Mouse (Mus musculus) gastrocnemius, postnatal 4 days (tissue): ENCODE measurements around the gene Garnl3. TPM values are rescaled to one million over a fixed set of nuclear protein-coding genes. Genes with fewer than 3 reads are reported as not detected.
"Not testable (repeated sequence)": the region's sequence is repeated elsewhere in the genome, so short reads cannot be mapped to it uniquely, and the experiment has no call there.

Experiments used
- DNase-seq, 2 experiments: peaks; one replicate each; pipeline ENCODE4 v3.0.0; 2021 to 2022; ENCODE audit warnings: low spot score in 2 of 2, mixed read lengths in 2 of 2
- total RNA-seq, 2 experiments: library from RNA; stranded (reverse); gene quantifications; 2 replicates each; pipeline ENCODE4 v1.2.3; 2021

Gene Garnl3
- total RNA-seq, 2 experiments from 2014 or later: 7.5 to 8.4 TPM

- DNase-seq: peak in 1 of 2 experiments; percentile 28
Observed at GRCm38 (mm10) chr2:33033281-33033680, 98.2 kb downstream of the Garnl3 start.

GRCm38 (mm10) chr2:33032391-33033062 is 98.9 kb downstream of the Garnl3 start:
- no peak for DNase-seq

DNA sequence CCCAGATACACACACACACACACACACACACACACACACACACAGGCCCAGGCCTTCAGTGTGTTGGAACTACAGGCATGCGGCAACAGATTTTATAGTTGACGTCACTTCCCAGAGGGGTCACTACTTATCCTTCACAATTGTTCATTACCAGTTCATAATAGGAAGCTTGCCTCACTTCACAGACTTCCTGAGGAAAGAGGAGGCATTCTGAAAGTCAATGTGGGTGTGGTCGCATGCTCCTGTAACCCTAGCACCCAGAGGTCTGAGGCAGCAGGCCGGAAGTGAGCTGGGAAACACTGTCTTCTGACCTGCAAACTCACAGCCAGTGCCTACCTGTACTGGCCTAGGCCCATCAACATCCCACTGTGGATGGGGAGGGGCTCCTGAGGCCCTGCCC is 106.4 kb downstream of the Garnl3 start:
- no peak for DNase-seq

- DNase-seq: no peak
Observed at GRCm38 (mm10) chr2:33024564-33024963, 106.9 kb downstream of the Garnl3 start.

GRCm38 (mm10) chr2:33022846-33023245 is 108.6 kb downstream of the Garnl3 start:
- no peak for DNase-seq

DNA sequence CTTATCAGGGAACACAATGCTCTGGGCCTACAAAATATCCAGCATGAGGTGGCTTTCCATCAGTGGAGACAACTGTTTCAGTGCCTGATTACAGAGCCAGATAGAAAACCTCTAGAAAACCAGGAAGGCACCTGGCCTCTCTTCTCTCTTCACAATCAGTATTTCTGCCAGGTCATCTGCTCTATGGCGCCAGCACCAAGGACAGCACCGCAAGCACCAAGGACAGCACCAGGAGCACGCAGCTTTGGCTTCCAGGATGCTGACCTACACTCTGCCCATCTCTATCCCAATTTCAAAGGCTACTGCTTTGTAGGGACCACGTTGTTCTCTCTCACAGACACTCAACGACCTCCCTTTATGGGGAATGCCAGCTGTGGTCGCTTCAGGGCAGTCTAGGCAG is 113.4 kb downstream of the Garnl3 start:
- DNase-seq: peak in 1 of 2 experiments; percentile 53

GRCm38 (mm10) chr2:33017191-33017590 is 114.3 kb downstream of the Garnl3 start:
- DNase-seq: no peak

- DNase-seq: no peak
Observed at GRCm38 (mm10) chr2:33014877-33015276, 116.6 kb downstream of the Garnl3 start.

- DNase-seq: not testable (repeated sequence)
Observed at GRCm38 (mm10) chr2:33009055-33009454, 122.4 kb downstream of the Garnl3 start.

- DNase-seq: no peak
Observed at GRCm38 (mm10) chr2:33005041-33005440, 126.4 kb downstream of the Garnl3 start.

DNA sequence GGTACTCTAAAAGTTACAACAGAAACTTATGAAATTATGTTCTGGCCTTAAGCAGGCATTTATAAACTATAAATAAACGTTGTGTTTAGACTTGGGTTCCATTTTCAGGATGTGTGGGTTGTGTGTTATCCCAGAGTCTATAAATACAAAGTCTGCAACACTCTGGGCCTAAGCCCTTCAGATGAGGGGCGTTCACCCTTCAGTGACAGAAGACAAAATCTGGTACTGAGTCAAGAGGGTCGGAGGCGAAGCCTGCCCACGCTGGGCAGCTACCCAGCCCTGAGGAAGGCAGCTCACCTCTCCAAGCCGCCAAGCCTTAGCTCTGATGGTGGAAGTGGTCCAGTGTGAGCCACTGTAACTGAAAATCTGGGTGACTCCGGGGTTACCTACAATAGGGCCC is 129.3 kb downstream of the Garnl3 start:
- no peak for DNase-seq

DNA sequence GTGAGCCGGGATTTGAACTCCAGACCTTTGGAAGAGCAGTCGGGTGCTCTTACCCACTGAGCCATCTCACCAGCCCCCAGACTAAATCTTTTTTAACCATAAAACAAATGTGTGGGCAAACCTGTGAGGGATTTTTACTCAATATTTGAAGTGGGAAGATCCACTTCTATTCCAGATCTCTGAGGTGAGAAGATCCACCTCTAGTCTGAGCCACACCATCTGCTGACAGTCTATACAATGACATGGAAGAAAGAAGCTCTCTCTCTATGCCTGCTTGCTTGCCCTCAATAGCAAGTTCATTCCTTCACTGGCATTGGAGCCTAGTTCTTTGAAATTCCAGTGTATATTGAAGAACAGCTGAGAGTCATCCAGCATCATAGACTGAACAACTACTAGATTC is 131.7 kb downstream of the Garnl3 start:
- DNase-seq: no peak

DNA sequence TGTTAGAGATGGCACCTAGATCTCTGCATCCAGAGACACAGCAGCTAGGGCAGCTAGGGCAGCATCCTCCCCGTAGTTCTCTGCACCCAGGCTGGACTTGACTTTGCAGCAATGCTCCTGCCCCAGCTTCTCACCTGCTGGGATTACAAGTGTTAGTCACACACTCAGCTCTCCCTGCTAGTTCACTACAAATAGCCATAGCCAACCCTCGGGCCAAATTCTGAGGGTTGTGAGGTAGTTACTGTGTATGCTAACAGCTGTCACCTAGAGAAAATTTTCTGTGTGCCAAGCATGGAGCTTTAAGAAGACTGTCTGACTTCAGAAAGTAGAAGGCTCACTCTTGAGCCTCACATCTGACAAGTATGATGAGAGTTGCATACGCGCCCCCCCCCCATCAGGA is 133.7 kb downstream of the Garnl3 start:
- no peak for DNase-seq

DNA sequence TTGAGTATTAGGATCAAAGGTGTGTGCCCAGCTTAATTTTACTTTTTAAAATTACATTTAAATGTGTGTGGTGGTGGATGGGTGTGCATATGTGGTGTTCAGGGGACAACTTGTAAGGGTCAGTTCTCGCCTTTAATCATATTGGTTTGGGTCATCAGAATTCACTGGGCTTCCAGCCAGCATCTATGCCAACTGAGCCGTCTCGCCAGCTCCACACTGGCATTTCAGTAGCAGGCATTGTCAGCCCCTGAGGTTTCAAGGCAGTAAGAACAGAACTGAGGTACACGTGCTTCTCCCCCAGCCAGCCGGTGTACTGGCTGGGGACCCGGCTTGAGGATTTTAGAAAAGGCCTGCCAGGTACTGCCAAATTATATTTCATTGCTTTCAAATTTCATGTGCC is 134.4 kb downstream of the Garnl3 start:
- DNase-seq: no peak

DNA sequence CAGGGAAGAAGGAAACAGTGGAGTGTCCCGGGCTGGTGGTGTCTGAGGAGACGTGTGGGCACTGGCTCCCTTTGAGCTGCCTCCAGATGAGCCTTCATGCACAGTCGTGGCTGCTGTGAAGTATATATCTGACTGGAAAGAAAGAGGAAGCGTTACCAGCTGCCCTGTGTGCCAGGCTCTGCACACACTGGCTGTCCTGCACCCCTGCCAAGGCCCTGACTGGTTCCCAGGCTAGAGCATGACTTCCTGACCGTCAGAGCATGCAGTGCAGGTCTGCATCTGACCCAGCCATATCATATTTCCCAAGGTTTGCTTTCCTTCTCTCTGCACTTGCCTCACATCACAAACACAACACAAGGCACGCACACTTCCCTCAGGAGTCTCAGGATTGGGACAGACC is 139.3 kb downstream of the Garnl3 start:
- no peak for DNase-seq

DNA sequence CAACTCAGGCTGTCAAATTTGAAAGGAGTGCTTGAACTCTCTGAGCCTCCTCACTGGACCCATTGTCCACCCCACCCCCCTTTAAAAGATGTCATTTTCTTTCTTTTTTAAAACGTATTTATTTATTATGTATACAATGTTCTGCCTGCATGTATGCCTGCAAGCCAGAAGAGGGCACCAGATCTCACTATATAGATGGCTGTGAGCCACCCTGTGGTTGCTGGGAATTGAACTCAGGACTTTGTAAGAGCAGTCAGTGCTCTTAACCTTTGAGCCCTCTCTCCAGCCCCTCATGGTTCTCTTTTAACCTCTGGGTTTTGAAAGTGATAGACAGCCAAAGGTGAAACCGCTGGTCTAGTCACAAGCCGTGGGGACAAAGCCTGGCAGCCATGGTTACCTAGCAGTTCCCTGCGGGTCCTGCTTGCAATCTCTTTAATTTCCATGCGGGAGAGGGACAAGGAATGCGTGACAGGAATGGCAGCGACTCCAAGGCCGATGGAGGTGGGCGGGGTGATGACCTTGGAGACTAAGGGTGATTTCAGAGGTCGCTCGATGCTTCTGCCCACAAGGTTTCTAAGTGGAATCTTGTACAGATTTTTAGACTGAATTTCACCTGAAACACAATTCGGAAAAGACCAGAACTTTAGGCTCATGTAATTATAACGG is 141.2 kb downstream of the Garnl3 start:
- no peak for DNase-seq

DNA sequence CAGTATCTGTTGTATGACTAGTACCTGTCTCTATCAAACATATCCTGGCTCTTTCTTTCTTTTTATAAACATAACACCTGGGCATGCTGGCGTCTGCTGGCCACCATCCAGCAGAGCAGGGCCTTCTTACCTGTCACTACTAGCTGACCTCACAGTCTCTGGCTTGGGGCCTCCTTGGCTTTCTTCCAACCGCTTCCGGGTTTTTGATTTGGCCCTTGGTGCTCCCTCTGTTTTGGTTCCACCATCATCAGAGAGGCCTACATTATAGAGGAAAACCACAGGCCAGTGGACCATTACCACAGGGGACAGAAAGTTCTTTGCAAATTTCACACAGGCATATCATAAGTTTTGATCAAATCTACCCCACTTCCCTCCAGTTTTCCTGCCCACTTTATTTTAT is 142.1 kb downstream of the Garnl3 start:
- DNase-seq: no peak

DNA sequence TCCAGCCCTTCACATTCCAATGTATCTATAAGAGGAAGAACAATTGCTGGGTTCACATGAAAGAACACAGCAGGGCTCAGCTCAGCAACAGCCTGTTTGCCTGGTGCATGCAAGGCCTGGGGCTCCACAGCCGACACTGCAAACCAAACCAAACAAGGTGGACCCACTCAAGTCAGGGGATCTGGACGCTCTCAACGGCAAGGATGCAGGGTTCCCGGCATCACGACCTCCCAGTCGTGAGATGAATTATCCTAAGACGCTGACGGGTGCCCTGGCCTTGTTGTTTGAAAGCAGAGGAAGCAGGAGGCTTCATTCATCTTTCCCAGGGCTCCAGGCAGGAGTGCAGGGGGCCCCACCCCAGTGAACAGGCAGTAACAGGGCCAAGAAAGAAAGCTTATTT is 145.6 kb downstream of the Garnl3 start:
- DNase-seq: no peak

GRCm38 (mm10) chr2:32983617-32984016 is 147.8 kb downstream of the Garnl3 start:
- no peak for DNase-seq

DNA sequence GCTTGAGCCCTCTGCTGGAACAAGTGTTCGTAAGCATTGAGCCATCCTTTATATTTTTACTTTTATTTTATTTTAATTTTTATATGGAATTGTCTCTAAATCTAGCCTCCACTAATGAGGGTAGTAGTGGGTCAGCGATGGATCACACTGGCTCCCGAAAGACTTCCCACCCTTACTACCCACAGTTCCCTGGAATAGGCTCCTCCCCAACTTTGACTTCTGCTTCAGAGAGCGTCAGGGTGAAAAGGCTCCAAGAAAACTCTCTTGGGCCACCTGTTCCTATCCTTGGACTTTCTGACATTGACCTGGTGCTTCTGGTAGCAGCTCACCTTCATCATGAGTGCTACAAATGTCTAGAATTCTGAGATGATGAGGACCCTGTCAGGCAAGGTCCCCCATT is 148.8 kb downstream of the Garnl3 start:
- DNase-seq: no peak

DNA sequence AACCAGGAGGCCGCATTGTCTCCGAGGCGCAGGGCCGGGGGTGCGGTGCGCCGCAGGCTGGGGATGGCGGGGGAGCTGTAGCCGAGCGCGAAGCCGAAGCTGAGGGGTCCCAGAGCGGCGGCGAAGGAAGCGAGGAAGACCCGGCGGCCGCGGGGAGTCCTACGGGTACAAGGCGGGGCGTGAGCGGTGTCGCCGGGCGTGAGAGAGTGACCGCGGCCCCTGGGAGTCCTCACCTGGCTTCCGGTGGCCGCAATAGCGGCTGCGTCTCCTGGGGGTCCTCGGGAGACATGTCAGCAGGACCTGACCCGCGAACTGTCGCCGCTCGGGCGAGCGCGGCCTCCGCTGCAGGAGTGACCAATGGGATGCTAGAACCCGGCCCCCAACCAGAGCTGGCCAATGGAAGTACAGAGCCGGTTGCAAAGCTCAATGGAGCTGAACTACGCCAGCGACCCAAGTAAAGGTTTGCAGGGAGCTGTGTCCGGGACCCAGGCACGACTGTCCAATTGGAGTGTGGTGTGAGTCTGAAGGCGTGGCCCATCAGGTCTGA is 149.7 kb downstream of the Garnl3 start, which contains the start of gene Slc2a8:
Gene Slc2a8, minus strand, starts transcription at position 359 of the 547 bp plus-strand sequence.
- DNase-seq: peak; percentile 68 to 87

DNA sequence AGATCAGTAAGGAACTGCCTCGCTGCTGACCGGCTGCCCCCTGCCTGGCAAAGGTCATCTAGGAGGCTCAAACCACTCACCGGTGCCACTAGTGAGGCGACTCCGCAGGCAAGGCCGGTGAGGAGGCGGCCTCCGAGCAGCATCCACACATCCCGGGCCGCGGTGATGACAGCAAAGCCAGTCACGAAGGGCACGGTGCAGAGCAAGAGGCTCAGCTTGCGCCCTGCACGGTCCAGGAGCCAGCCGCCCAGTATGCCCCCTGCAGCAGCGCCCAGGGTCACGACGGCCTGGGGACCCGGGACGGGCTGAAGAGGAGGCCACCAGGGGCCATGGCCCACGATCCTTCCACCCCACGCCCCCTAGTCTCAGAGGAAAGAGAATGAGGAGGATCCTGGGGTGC is 150.2 kb downstream of the Garnl3 start:
- DNase-seq: no peak

- no peak for DNase-seq
Observed at GRCm38 (mm10) chr2:32979675-32980074, 151.8 kb downstream of the Garnl3 start.
